Mouse (Mus musculus) B cell, adult (primary cell): Measurements from ENCODE around the gene Cox7a1. TPM values are rescaled to one million over a fixed set of nuclear protein-coding genes. Genes with fewer than 3 reads are reported as not detected.

Source experiments
- total RNA-seq: library from RNA; stranded (reverse); gene quantifications from 4 replicates; pipeline ENCODE4 v1.2.4, GENCODE M21; 2023; ENCODE audit not compliant: inconsistent age

Cox7a1 gene
- total RNA-seq, result 1.6 TPM in 1 of 4 replicates, not detected in the others

DNA sequence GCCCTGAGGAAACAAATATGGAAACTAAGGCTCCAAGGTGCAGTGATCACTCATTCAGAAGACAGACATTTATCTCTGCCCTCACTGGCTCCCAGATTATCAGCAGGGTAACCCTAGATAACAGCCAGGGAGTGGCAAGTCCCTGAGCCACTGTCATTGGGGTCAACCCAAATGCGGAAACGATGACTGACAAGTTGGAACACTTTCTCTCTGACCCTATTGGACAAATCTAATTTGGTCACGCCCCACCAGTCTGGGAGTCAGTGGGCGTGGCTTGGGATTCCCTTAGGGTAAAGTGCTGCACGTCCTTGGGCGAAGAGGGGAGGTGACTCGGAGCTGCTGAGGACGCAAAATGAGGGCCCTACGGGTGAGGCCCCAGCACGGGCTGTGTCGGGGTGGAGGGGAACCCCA is at the start of gene Cox7a1:
Cox7a1 (plus strand) TSS at position 266 of the 411 bp plus-strand sequence.

DNA sequence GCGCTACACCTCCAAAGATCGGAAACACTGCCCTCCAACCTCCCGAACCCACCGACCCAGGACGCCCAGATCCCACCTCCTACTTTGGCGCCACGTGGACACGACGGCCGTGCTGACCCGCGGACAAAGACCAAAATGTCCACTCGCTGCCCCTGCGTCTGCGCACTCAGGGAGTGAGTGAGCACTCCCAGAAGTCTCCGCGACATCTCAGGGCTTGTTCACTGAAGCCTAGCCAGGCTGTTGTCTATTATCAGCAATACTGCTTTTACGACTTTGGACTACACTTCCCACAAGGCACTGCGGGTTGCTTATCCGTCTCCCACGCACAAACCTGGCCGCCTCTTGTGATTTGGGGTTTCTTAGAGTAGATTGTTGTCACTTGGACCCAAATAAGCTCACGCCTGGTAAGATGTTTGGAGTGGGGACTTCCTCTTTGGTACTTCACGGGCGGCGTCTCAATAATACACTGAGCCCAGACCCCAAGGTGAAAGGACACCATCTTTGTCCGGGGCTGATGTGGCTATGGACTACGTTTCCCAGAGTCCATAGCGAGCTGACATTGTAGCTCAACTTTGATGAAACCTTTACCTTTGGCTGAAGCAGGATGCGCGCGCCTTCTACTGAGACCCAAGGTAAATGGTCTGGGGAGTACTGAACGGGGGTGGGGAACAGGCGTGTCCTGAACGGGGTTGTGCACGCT is 14.2 kb upstream of the Cox7a1 start, which contains the start of gene Zfp146:
Zfp146 (minus strand) TSS at position 168 of the 700 bp plus-strand sequence.

GRCm38 (mm10) chr7:30198481-30198971 is 14.6 kb downstream of the Cox7a1 start, which contains the start of gene Capns1:
Capns1 (minus strand) TSS chr7:30198811.

DNA sequence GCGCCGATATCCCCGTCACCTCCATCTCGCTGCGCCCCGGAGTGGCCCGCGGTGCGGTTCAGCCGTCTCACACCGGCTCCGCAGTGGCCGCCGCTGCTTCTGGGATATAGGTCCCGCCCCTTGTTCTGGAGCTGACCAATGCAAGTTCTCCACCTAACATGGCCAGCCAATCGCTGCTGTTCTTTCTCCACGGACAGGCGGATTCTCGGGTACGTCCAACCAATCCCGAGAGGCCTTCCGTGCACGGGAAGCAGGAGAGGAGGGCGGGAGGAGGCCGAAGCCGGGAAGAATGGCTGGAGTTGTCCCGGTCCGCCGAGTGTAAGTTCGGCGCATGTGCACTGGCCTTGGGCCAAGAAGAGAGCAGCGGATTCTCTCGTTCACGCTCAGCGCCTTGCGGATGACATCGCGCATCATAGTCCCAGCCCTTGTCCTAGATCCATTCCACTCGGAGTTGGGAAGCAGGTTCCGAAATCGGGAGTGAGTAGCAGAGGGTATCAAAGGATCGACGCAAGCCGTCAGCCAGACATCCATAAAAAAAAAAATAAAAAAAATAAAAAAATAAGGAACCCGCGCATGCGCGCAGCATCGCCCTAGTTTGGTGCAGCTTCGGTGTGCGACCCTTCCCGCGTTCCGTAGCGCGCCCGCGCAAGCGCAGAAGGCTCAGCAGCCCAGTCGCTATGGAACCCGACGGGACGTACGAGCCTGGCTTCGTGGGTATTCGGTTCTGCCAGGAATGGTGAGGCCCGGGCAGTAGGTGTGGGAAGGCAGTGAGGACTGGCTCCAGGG is 47.9 kb downstream of the Cox7a1 start, which contains the start of the genes Polr2i and Tbcb:
Polr2i (plus strand) TSS at position 280 of the 786 bp plus-strand sequence.
Tbcb (minus strand) TSS at position 604 of the 786 bp plus-strand sequence.

DNA sequence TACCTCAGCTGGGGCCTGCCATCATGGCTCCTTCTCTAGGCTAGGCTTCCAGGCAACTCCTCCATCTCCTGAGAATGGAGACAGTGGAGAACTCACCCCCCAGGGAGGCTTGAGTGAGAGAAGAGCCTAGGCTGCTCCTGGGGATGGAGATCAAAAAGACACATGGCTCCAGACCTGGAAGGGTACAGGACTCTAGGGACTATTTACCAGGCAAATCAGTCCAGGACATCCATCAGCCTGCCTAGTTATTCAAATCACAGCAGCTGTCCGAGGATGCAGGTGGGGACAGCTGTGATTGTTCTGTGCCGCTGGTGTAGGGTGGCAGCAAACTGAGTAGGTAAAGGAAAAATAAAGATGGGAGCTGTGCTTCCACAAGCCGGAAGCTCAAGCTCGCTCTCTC is 51.7 kb downstream of the Cox7a1 start, which contains the start of gene Ovol3:
Ovol3 (minus strand) TSS at position 101 of the 400 bp plus-strand sequence.

Other genes starting within 250 kb of the Cox7a1 start
- 8.4 to 17.9 TPM (median 11.8 TPM) in 4 replicates for gene Zfp74, start 230.1 kb upstream of the Cox7a1 start, total RNA-seq
- 17.9 to 25.3 TPM (median 22.4 TPM) in 4 replicates for gene Zfp568, start 200.2 kb upstream of the Cox7a1 start, total RNA-seq
- 3.1 to 4.9 TPM (median 4.0 TPM) in 4 replicates for gene Zfp14, start 132.8 kb upstream of the Cox7a1 start, total RNA-seq
- 4.2 to 7.9 TPM (median 5.0 TPM) in 4 replicates for gene Zfp82, start 111.2 kb upstream of the Cox7a1 start, total RNA-seq
- gene Gm26920, start 93.7 kb upstream of the Cox7a1 start, total RNA-seq, result not detected in 4 replicates
- 5.3 to 7.5 TPM (median 5.8 TPM) in 4 replicates for gene Zfp566, start 93.6 kb upstream of the Cox7a1 start, total RNA-seq
- gene Zfp260, start 89.4 kb upstream of the Cox7a1 start, total RNA-seq, result 23.6 to 31.7 TPM (median 26.5 TPM) in 4 replicates
- 14.6 to 20.9 TPM (median 16.3 TPM) in 4 replicates for gene Zfp382, start 62.2 kb upstream of the Cox7a1 start, total RNA-seq
- 41.7 to 52.0 TPM (median 46.8 TPM) in 4 replicates for gene Zfp146, start 14.4 kb upstream of the Cox7a1 start, total RNA-seq
- gene Capns1, start 14.7 kb downstream of the Cox7a1 start, total RNA-seq, result 176 to 190 TPM (median 187 TPM) in 4 replicates
- gene Polr2i, start 47.8 kb downstream of the Cox7a1 start, total RNA-seq, result 33.3 to 43.1 TPM (median 37.9 TPM) in 4 replicates
- gene Tbcb, start 48.1 kb downstream of the Cox7a1 start, total RNA-seq, result 30.3 to 41.6 TPM (median 35.2 TPM) in 4 replicates
- not detected in 4 replicates for gene Ovol3, start 51.6 kb downstream of the Cox7a1 start, total RNA-seq
- 1.1 to 2.1 TPM (median 1.7 TPM) in 4 replicates for gene Thap8, start 96.0 kb downstream of the Cox7a1 start, total RNA-seq
- gene Wdr62, start 96.3 kb downstream of the Cox7a1 start, total RNA-seq, result 6.2 to 10.2 TPM (median 6.8 TPM) in 4 replicates
- not detected in 4 replicates for gene Clip3, start 107.6 kb downstream of the Cox7a1 start, total RNA-seq
- gene Alkbh6, start 124.6 kb downstream of the Cox7a1 start, total RNA-seq, result 78.4 to 86.3 TPM (median 81.5 TPM) in 4 replicates
- gene Syne4, start 130.7 kb downstream of the Cox7a1 start, total RNA-seq, result 6.4 to 7.9 TPM (median 6.8 TPM) in 4 replicates
- 4.3 to 7.0 TPM (median 5.0 TPM) in 4 replicates for gene E130208F15Rik, start 137.6 kb downstream of the Cox7a1 start, total RNA-seq
- 17.6 to 23.6 TPM (median 21.4 TPM) in 4 replicates for gene Sdhaf1, start 139.8 kb downstream of the Cox7a1 start, total RNA-seq
- gene Lrfn3, start 178.6 kb downstream of the Cox7a1 start, total RNA-seq, result not detected in 4 replicates
- 70.1 to 84.0 TPM (median 75.8 TPM) in 4 replicates for gene Tyrobp, start 229.6 kb downstream of the Cox7a1 start, total RNA-seq
- 39.7 to 48.5 TPM (median 46.1 TPM) in 4 replicates for gene Hcst, start 235.7 kb downstream of the Cox7a1 start, total RNA-seq
- gene Nfkbid, start 237.6 kb downstream of the Cox7a1 start, total RNA-seq, result 301 to 337 TPM (median 313 TPM) in 4 replicates